Mouse (Mus musculus) adrenal gland, adult 8-10 months (tissue): Measurements from ENCODE around the gene Cpne7. TPM values are rescaled to one million over a fixed set of nuclear protein-coding genes. Genes with fewer than 3 reads are reported as not detected.

ENCODE experiments used
- microRNA-seq, 2 experiments: library from miRNA; unstranded; fragments of <30 nt; microRNA quantifications; one replicate each; pipeline ENCODE4 v1.2.0; 2022
- total RNA-seq, 4 experiments: library from RNA; stranded (reverse); gene quantifications; 2 replicates each; pipeline ENCODE4 v1.2.4; 2022

The Cpne7 gene
- total RNA-seq, 4 experiments from 2014 or later: 7.7 to 9.7 (median 8.8) TPM

Small RNA genes within 50 kb of the gene (microRNA-seq; reads per million reads assigned to microRNA genes)
- 0 reads per million in 2 experiments for gene Mir7079
- gene Mir7080: 0.53 to 3.5 reads per million in 2 experiments

Other genes starting within 250 kb of the Cpne7 start
- 100 to 1,000 TPM in 2 of 4 experiments, 10 to 100 TPM in 2; 85.8 to 116 (median 97.7) TPM for gene Ankrd11, start 75.1 kb upstream of the Cpne7 start, total RNA-seq
- gene Spg7, start 54.4 kb upstream of the Cpne7 start, total RNA-seq: 100 to 1,000 TPM in 1 of 4 experiments, 10 to 100 TPM in 3; 85.0 to 103 (median 86.7) TPM
- gene Rpl13, start 15.0 kb upstream of the Cpne7 start, total RNA-seq: 100 to 1,000 TPM; 669 to 739 (median 714) TPM
- gene Sult5a1, start 40.9 kb downstream of the Cpne7 start, total RNA-seq: 10 to 100 TPM in 2 of 4 experiments, 1 to 10 TPM in 2; 6.5 to 17.8 (median 10.3) TPM
- 10 to 100 TPM; 40.8 to 52.6 (median 41.6) TPM for gene Dpep1, start 68.9 kb downstream of the Cpne7 start, total RNA-seq
- gene Chmp1a, start 95.4 kb downstream of the Cpne7 start, total RNA-seq: 100 to 1,000 TPM; 112 to 141 (median 134) TPM
- 1 to 10 TPM; 1.7 to 7.6 (median 4.4) TPM for gene Spata33, start 95.5 kb downstream of the Cpne7 start, total RNA-seq
- gene Cdk10, start 107.5 kb downstream of the Cpne7 start, total RNA-seq: 10 to 100 TPM; 50.5 to 91.6 (median 76.1) TPM
- 10 to 100 TPM; 12.0 to 20.4 (median 17.1) TPM for gene Spata2l, start 118.9 kb downstream of the Cpne7 start, total RNA-seq
- 10 to 100 TPM; 18.2 to 37.2 (median 27.8) TPM for gene Zfp276, start 136.8 kb downstream of the Cpne7 start, total RNA-seq
- gene Vps9d1, start 137.0 kb downstream of the Cpne7 start, total RNA-seq: 10 to 100 TPM; 23.2 to 50.0 (median 37.6) TPM
- 1 to 10 TPM; 4.3 to 7.4 (median 5.5) TPM for gene Fanca, start 201.2 kb downstream of the Cpne7 start, total RNA-seq
- 1 to 10 TPM; 2.3 to 2.8 (median 2.4) TPM for gene Spire2, start 215.3 kb downstream of the Cpne7 start, total RNA-seq